28 mouse cellular contexts compared by ENCODE assay signal in genomic region chr1:39180517-39180916, GRCm38 (mm10). TPM values are rescaled to one million over a fixed set of nuclear protein-coding genes. Genes with fewer than 3 reads are reported as not detected.
DNase-seq lines count a peak whose midpoint lies in the region; ATAC-seq and TF ChIP-seq lines count a peak whose summit lies in the region.
"Had no signal": no experiment of that assay in that cellular context is flagged by ENCODE, and none has a peak within 500 bp of the region (broad histone marks: within the 10 kb centered on the region; RNA-seq: fewer than 3 reads in every experiment).

No protein-coding gene starts in this region.

- no peak overlapping the region for H3K27ac ChIP-seq in heart, adult 2 months
- H3K27ac ChIP-seq in lung, embryonic 14.5 days (ENCODE audit: low read depth): no peak overlapping the region
- no peak overlapping the region for H3K27ac ChIP-seq in kidney, embryonic 16.5 days (ENCODE audit: low read length)
- H3K27ac ChIP-seq: forebrain, embryonic 13.5 days; hindbrain, embryonic 10.5 days; hindbrain, embryonic 15.5 days; kidney, postnatal 0 days; limb, embryonic 13.5 days; liver, embryonic 12.5 days; midbrain, embryonic 13.5 days; neural tube, embryonic 15.5 days; stomach, embryonic 15.5 days had no signal

- DNase-seq in heart, adult 2 months: no peak
- DNase-seq in heart, adult 8-10 months (ENCODE audit: low spot score): no peak
- no peak for DNase-seq in lung, embryonic 14.5 days
- no peak for DNase-seq in lung, adult 18-20 months
- peak; percentile 35 for DNase-seq in ZHBTc4 (ENCODE audit: low read depth, low spot score)
- DNase-seq: adrenal gland, postnatal 10 days; cerebellum, adult 8-10 months; cerebellum, postnatal 36 days; heart, postnatal 14 days; kidney, adult 2 months; layer of hippocampus, adult 9-11 months; lung, adult 2 months; right cerebral cortex, postnatal 25 days; thymus, postnatal 25 days had no signal

- peak; percentile 40 for TF ChIP-seq CTCF in heart, adult 2 months (IDR thresholded peaks at IDR 0.05)
- peak; percentile 34; the same call in 1 of the 2 replicates for TF ChIP-seq CTCF in lung, embryonic 14.5 days (IDR thresholded peaks at IDR 0.05; ENCODE audit: low read depth)
- peak; percentile 57 for TF ChIP-seq CTCF in E14TG2a.4 (conservative IDR thresholded peaks at IDR 0.05; ENCODE audit: low read length)

- no peaks in the 10 kb centered on the region; the same call in 1 of the 2 replicates for H3K4me1 ChIP-seq in heart, adult 2 months (ENCODE audit: control insufficient read depth, insufficient read depth, low read length)
- H3K4me1 ChIP-seq in lung, embryonic 14.5 days (ENCODE audit: insufficient read depth): no peaks in the 10 kb centered on the region
- peaks cover 25% of the 10 kb centered on the region for H3K4me1 ChIP-seq in E14TG2a.4 (replicated peaks; ENCODE audit: low read depth, low read length)
- H3K4me1 ChIP-seq in kidney, embryonic 16.5 days (ENCODE audit: insufficient read depth, low read length): no peaks in the 10 kb centered on the region
- H3K4me1 ChIP-seq: forebrain, embryonic 13.5 days; hindbrain, embryonic 10.5 days; hindbrain, embryonic 15.5 days; limb, embryonic 13.5 days; liver, embryonic 12.5 days; midbrain, embryonic 13.5 days; neural tube, embryonic 15.5 days; stomach, embryonic 15.5 days had no signal

- no peaks in the 10 kb centered on the region for H3K36me3 ChIP-seq in heart, adult 2 months (ENCODE audit: control insufficient read depth, insufficient read depth, low read length)
- H3K36me3 ChIP-seq in lung, embryonic 14.5 days (ENCODE audit: insufficient read depth): no peaks in the 10 kb centered on the region
- H3K36me3 ChIP-seq in E14TG2a.4 (ENCODE audit: insufficient read depth, low read length): no peaks in the 10 kb centered on the region
- no peaks in the 10 kb centered on the region for H3K36me3 ChIP-seq in kidney, embryonic 16.5 days (ENCODE audit: insufficient read depth, low read length)
- H3K36me3 ChIP-seq: hindbrain, embryonic 10.5 days; hindbrain, embryonic 15.5 days; limb, embryonic 13.5 days; liver, embryonic 12.5 days; midbrain, embryonic 13.5 days; neural tube, embryonic 15.5 days; stomach, embryonic 15.5 days had no signal

- H3K4me3 ChIP-seq in heart, adult 2 months: no peak overlapping the region
- H3K4me3 ChIP-seq in lung, embryonic 14.5 days (ENCODE audit: low read depth, low read length): no peak overlapping the region
- H3K4me3 ChIP-seq in E14TG2a.4 (replicated peaks; ENCODE audit: low read length): no peak overlapping the region
- no peak overlapping the region for H3K4me3 ChIP-seq in kidney, embryonic 16.5 days (ENCODE audit: low read length)
- H3K4me3 ChIP-seq: forebrain, embryonic 13.5 days; hindbrain, embryonic 10.5 days; hindbrain, embryonic 15.5 days; limb, embryonic 13.5 days; liver, embryonic 12.5 days; midbrain, embryonic 13.5 days; neural tube, embryonic 15.5 days; stomach, embryonic 15.5 days had no signal

- no peak for TF ChIP-seq EP300 in heart, adult 2 months (IDR thresholded peaks at IDR 0.05; ENCODE audit: insufficient read depth, low read depth, low read length)

- no peak overlapping the region for H3K9ac ChIP-seq in heart, adult 2 months (ENCODE audit: low read depth, low read length)
- H3K9ac ChIP-seq in lung, embryonic 14.5 days: no peak overlapping the region
- no peak overlapping the region for H3K9ac ChIP-seq in kidney, embryonic 16.5 days (replicated peaks; ENCODE audit: low read length)
- H3K9ac ChIP-seq: forebrain, embryonic 13.5 days; hindbrain, embryonic 15.5 days; limb, embryonic 13.5 days; liver, embryonic 12.5 days; midbrain, embryonic 13.5 days; neural tube, embryonic 15.5 days; stomach, embryonic 15.5 days had no signal

- H3K27me3 ChIP-seq in heart, adult 2 months (ENCODE audit: control insufficient read depth, insufficient read depth, low read length): no peaks in the 10 kb centered on the region
- H3K27me3 ChIP-seq in lung, embryonic 14.5 days (ENCODE audit: insufficient read depth, low read length): no peaks in the 10 kb centered on the region
- H3K27me3 ChIP-seq in E14TG2a.4 (ENCODE audit: insufficient read depth, low read length): peaks cover 13% of the 10 kb centered on the region
- no peaks in the 10 kb centered on the region for H3K27me3 ChIP-seq in kidney, embryonic 16.5 days (ENCODE audit: insufficient read depth, low read length)
- H3K27me3 ChIP-seq: forebrain, embryonic 13.5 days; hindbrain, embryonic 15.5 days; limb, embryonic 13.5 days; liver, embryonic 12.5 days; midbrain, embryonic 13.5 days; neural tube, embryonic 15.5 days; stomach, embryonic 15.5 days had no signal

- H3K9me3 ChIP-seq in lung, embryonic 14.5 days (ENCODE audit: low read depth, low read length): no peaks in the 10 kb centered on the region
- H3K9me3 ChIP-seq in E14TG2a.4 (ENCODE audit: low read length): no peaks in the 10 kb centered on the region
- peaks cover 2% of the 10 kb centered on the region; the same call in 1 of the 2 replicates for H3K9me3 ChIP-seq in kidney, embryonic 16.5 days (ENCODE audit: low read length)
- H3K9me3 ChIP-seq: forebrain, embryonic 13.5 days; hindbrain, embryonic 10.5 days; hindbrain, embryonic 15.5 days; limb, embryonic 13.5 days; midbrain, embryonic 13.5 days; neural tube, embryonic 15.5 days; stomach, embryonic 15.5 days had no signal

- no peak for ATAC-seq in lung, embryonic 14.5 days (ENCODE audit: insufficient read depth)
- ATAC-seq in kidney, embryonic 16.5 days (ENCODE audit: low FRiP score, low TSS enrichment): no peak
- ATAC-seq: CD4-positive, CD25-positive, alpha-beta regulatory T cell, adult 4 months; forebrain, embryonic 13.5 days; inflammation-experienced regulatory T-cells, adult 6 months; liver, embryonic 12.5 days; midbrain, embryonic 13.5 days had no signal

- TF ChIP-seq POLR2A in heart, adult 2 months (IDR thresholded peaks at IDR 0.05; ENCODE audit: insufficient read depth, low read depth, low read length): no peak

- no peaks in the 10 kb centered on the region for H3K79me2 ChIP-seq in heart, adult 2 months (replicated peaks; ENCODE audit: control insufficient read depth, insufficient read depth, low read length)

- WGBS in heart, adult 2 months: 96% methylated on average over 1 of the region's 1 CpGs
- 95% methylated on average over 1 of the region's 1 CpGs for WGBS in lung, embryonic 14.5 days
- 93% methylated on average over 1 of the region's 1 CpGs for WGBS in kidney, embryonic 16.5 days

- no peak overlapping the region for H3K4me2 ChIP-seq in lung, embryonic 14.5 days
- no peak overlapping the region for H3K4me2 ChIP-seq in kidney, embryonic 16.5 days (replicated peaks; ENCODE audit: low read depth, low read length)
- H3K4me2 ChIP-seq: forebrain, embryonic 13.5 days; hindbrain, embryonic 15.5 days; limb, embryonic 13.5 days; liver, embryonic 12.5 days; midbrain, embryonic 13.5 days; neural tube, embryonic 15.5 days; stomach, embryonic 15.5 days had no signal

- intact Hi-C loops in heart, adult 2 months (cut with DNase I): no loop called here

RNA-seq across cellular contexts. Expression of gene Npas2, which starts 13.0 kb away (rescaled TPM):
- 1 to 10 TPM; 1.8 to 10.0 TPM for total RNA-seq in heart, adult 2 months (2021)
- polyA plus RNA-seq in heart, adult 2 months (2012; rRNA removed): 3.7 and 4.1 TPM in 2 replicates
- 1 to 10 TPM in 3 of 4 experiments, under 1 TPM in 1; 0.92 to 1.9 (median 1.6) TPM for total RNA-seq in heart, adult 8-10 months (2022)
- polyA plus RNA-seq in lung, embryonic 14.5 days (2014; fragmentation: Nextera tagmentation; extraction: Ambion mirVana): 0.30 and 0.59 TPM in 2 replicates
- 0.69 and 1.3 TPM in 2 replicates for polyA plus RNA-seq in kidney, embryonic 16.5 days (2015; fragmentation: Nextera tagmentation; extraction: Ambion mirVana)
- total RNA-seq: megakaryocyte, adult 5-6 weeks had no signal
